In the genomic region with DNA sequence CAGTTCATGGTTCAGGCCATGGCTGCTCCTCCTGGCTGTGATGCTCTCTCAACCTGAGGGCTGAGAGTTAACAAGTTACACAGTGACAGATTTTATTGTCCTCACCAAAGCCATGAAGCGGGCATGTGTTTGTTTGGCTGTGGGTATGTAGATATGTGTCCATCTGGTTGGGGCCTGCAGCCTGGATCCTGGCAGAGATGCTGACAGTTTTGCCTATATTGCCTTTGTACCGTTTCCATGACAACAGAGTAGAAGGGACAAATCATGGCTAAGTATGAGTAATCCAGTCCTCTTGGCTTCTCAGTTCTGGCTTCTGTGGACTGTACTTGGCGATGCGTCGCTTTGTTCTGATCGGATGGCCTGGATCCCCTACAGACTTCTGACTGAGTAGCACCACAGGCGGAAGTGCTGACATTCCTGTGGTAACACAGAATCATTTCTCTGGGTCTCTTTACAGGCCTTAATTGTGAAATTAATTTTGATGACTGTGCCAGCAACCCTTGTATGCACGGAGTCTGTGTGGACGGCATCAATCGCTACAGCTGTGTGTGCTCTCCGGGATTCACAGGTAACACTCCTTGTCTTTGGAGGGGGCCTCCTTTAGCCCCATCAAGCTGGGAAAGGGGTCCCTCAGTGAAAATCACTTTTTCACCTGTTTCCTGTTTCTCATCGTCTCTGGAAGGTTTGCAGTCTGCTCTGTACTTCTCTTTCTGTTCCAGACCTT, we compare ENCODE assay signal across 9 mouse cellular contexts. TPM values are rescaled to one million over a fixed set of nuclear protein-coding genes. Genes with fewer than 3 reads are reported as not detected.
DNase-seq lines count a peak whose midpoint lies in the region; ATAC-seq and TF ChIP-seq lines count a peak whose summit lies in the region.
"Had no signal": no experiment of that assay in that cellular context is flagged by ENCODE, and none has a peak within 500 bp of the region (broad histone marks: within the 10 kb centered on the region; RNA-seq: fewer than 3 reads in every experiment).

No protein-coding gene starts in this region.

- no peak for TF ChIP-seq CTCF in kidney, adult 2 months (conservative IDR thresholded peaks at IDR 0.05; ENCODE audit: insufficient read depth, insufficient read length, low read depth, low read length)
- TF ChIP-seq CTCF in forebrain, postnatal 0 days (IDR thresholded peaks at IDR 0.05; ENCODE audit: low read depth): no peak

- H3K9me3 ChIP-seq in forebrain, postnatal 0 days (ENCODE audit: low read length): 0 out of 2 replicates have a peak, but pooled peaks cover 4% of the 10 kb centered on the region
- H3K9me3 ChIP-seq: liver, embryonic 15.5 days had no signal

- peak; percentile 54 for DNase-seq in kidney, adult 2 months
- no peak for DNase-seq in kidney, postnatal 25 days
- DNase-seq in brain, embryonic 18.5 days (ENCODE audit: low read depth, low spot score): peak; percentile 76
- peak; percentile 83 for DNase-seq in forebrain, postnatal 0 days
- peak; percentile 66 to 82 for DNase-seq in layer of hippocampus, adult 18-20 months (ENCODE audit: low spot score in 2 of 2)
- peak; percentile 65 for DNase-seq in skeletal muscle tissue, adult 2 months (ENCODE audit: low read depth, low spot score)
- no peak for DNase-seq in thymus, adult 18-20 months
- DNase-seq in spleen, postnatal 36 days (ENCODE audit: low spot score in 2 of 2): no peak

- H3K9ac ChIP-seq in forebrain, postnatal 0 days: no peak overlapping the region
- H3K9ac ChIP-seq: liver, embryonic 15.5 days had no signal

- H3K4me2 ChIP-seq in forebrain, postnatal 0 days (ENCODE audit: low read depth): no peak overlapping the region
- H3K4me2 ChIP-seq: liver, embryonic 15.5 days had no signal

- peaks cover 39% of the 10 kb centered on the region for H3K4me1 ChIP-seq in kidney, adult 2 months (ENCODE audit: control insufficient read depth, insufficient read depth, low read length)
- H3K4me1 ChIP-seq in forebrain, postnatal 0 days (ENCODE audit: insufficient read depth): peaks cover 24% of the 10 kb centered on the region

- peak overlapping the region; percentile 37; the same call in 1 of the 2 replicates for H3K27ac ChIP-seq in kidney, adult 2 months (ENCODE audit: insufficient read depth, low read depth, low read length)
- peak overlapping the region; percentile 62 for H3K27ac ChIP-seq in forebrain, postnatal 0 days (ENCODE audit: low read depth, low read length)
- H3K27ac ChIP-seq: liver, embryonic 15.5 days had no signal

- H3K4me3 ChIP-seq in kidney, adult 2 months (ENCODE audit: insufficient read depth, low read depth, low read length): no peak overlapping the region
- H3K4me3 ChIP-seq in forebrain, postnatal 0 days (ENCODE audit: low read depth, low read length): no peak overlapping the region
- H3K4me3 ChIP-seq: liver, embryonic 15.5 days had no signal

- WGBS in kidney, adult 2 months: 65% methylated on average over 12 of the region's 12 CpGs
- WGBS in forebrain, postnatal 0 days: 32% methylated on average over 12 of the region's 12 CpGs

- H3K27me3 ChIP-seq in kidney, adult 2 months (replicated peaks; ENCODE audit: control insufficient read depth, insufficient read depth, low read length): no peaks in the 10 kb centered on the region
- no peaks in the 10 kb centered on the region for H3K27me3 ChIP-seq in forebrain, postnatal 0 days (ENCODE audit: insufficient read depth, low read length)
- H3K27me3 ChIP-seq: liver, embryonic 15.5 days had no signal

- H3K36me3 ChIP-seq in kidney, adult 2 months (ENCODE audit: control insufficient read depth, insufficient read depth, low read length): peaks cover 6% of the 10 kb centered on the region; the same call in 1 of the 2 replicates
- H3K36me3 ChIP-seq in forebrain, postnatal 0 days (ENCODE audit: insufficient read depth): peaks cover 11% of the 10 kb centered on the region

- ATAC-seq in forebrain, postnatal 0 days: peak; percentile 91

- no peak for TF ChIP-seq POLR2A in kidney, adult 2 months (IDR thresholded peaks at IDR 0.05; ENCODE audit: low read depth, low read length)

RNA-seq across cellular contexts. Expression of a gene that starts 53.7 kb away (rescaled TPM):
- not detected in 2 replicates for polyA plus RNA-seq in kidney, adult 2 months (2012; rRNA removed)
- total RNA-seq in forebrain, postnatal 0 days (2014; rRNA removed): not detected in 2 replicates
- polyA plus RNA-seq in forebrain, postnatal 0 days (2015; fragmentation: Nextera tagmentation; extraction: Ambion mirVana): not detected in 2 replicates
- not detected for total RNA-seq in layer of hippocampus, adult 18-20 months (2021)
- polyA plus RNA-seq: liver, embryonic 15.5 days had no signal

Comparison
In these comparisons a context has a peak if more than half of its experiments do, and no peak if none do; other contexts are left out.
1. DNase-seq: peak in kidney, adult 2 months (single experiment), brain, embryonic 18.5 days (single experiment), forebrain, postnatal 0 days (single experiment), layer of hippocampus, adult 18-20 months (2 of 2) and skeletal muscle tissue, adult 2 months (single experiment); none in kidney, postnatal 25 days (0 of 2), thymus, adult 18-20 months (0 of 2) and spleen, postnatal 36 days (0 of 2).